Comparison of ENCODE assay signal across 8 mouse cellular contexts in the genomic region with DNA sequence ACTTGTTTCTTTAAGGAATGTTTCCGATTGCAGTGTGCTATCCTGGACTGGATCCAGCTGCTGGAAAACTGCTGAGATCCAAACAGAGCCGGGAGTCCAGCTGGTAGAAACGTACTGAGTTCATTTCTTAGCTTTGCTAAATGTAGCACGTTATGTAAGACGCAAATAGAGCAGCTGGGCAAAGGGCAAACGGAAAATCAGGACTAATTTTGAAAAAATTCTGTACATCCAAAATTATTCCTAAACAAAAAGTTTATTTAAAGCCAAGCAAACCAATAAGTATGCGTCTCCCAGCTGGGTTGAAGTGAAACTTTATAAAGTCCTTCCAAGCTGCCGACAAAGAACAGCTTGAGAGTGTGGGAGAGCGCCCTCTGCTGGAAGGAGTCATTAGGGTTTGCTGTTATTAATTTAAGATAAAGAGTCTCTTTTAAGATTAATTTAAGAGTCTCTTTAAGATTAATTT. TPM values are rescaled to one million over a fixed set of nuclear protein-coding genes. Genes with fewer than 3 reads are reported as not detected.
A peak's percentile ranks its signal among the peaks of the same experiment; 100 is the strongest.
DNase-seq lines count a peak whose midpoint lies in the region; ATAC-seq and TF ChIP-seq lines count a peak whose summit lies in the region.

No protein-coding gene starts in this region.

- H3K4me3 ChIP-seq in intestine, embryonic 16.5 days (ENCODE audit: low read length) = peak overlapping the region; percentile 17
- H3K4me3 ChIP-seq in spleen, adult 2 months (ENCODE audit: extremely low read depth, insufficient read depth, insufficient read length) = no peak overlapping the region

- no peaks in the 10 kb centered on the region for H3K27me3 ChIP-seq in intestine, embryonic 16.5 days (replicated peaks; ENCODE audit: control insufficient read depth, insufficient read depth, low read length)
- H3K27me3 ChIP-seq in spleen, adult 2 months (ENCODE audit: control insufficient read depth, insufficient read depth, low read length) = no peaks in the 10 kb centered on the region

- H3K36me3 ChIP-seq in intestine, embryonic 16.5 days (ENCODE audit: control insufficient read depth, insufficient read depth, low read length) = no peaks in the 10 kb centered on the region
- no peaks in the 10 kb centered on the region for H3K36me3 ChIP-seq in spleen, adult 2 months (ENCODE audit: control insufficient read depth, insufficient read depth, low read length)

- no peak for TF ChIP-seq POLR2A in spleen, adult 2 months (IDR thresholded peaks at IDR 0.05; ENCODE audit: low read depth, low read length)

- ATAC-seq in intestine, embryonic 16.5 days = peak; percentile 53; the same call in 1 of the 2 replicates

- no peaks in the 10 kb centered on the region for H3K4me1 ChIP-seq in intestine, embryonic 16.5 days (ENCODE audit: control insufficient read depth, insufficient read depth, low read length)
- H3K4me1 ChIP-seq in spleen, adult 2 months (ENCODE audit: control insufficient read depth, insufficient read depth, insufficient read length) = no peaks in the 10 kb centered on the region

- H3K4me2 ChIP-seq in intestine, embryonic 16.5 days (ENCODE audit: low read depth, low read length) = peak overlapping the region; percentile 35; the same call in 1 of the 2 replicates

- DNase-seq in cerebellum, adult 18-20 months = peak; percentile 66 to 80
- DNase-seq in cerebellum, adult 11-12 months = no peak
- peak; percentile 71 to 84 for DNase-seq in cerebellum, postnatal 25 days
- DNase-seq in gastrocnemius, postnatal 14 days = peak; percentile 79
- peak; percentile 79 for DNase-seq in left cerebral cortex, postnatal 25 days (ENCODE audit: low spot score in 2 of 2)
- peak; percentile 73 for DNase-seq in mesoderm, embryonic 11.5 days (ENCODE audit: low read depth, low spot score)
- peak; percentile 49 to 74 for DNase-seq in spleen, adult 2 months (ENCODE audit: low read depth in 1 of 2, low spot score in 2 of 2)

- peak; percentile 63; the same call in 1 of the 2 replicates for TF ChIP-seq CTCF in spleen, adult 2 months (IDR thresholded peaks at IDR 0.05; ENCODE audit: extremely low read depth, insufficient read depth, insufficient read length, insufficient replicate concordance)

- WGBS in intestine, embryonic 16.5 days = 24% methylated on average over 9 of the region's 9 CpGs
- WGBS in spleen, adult 2 months = 24% methylated on average over 9 of the region's 9 CpGs

- no peak overlapping the region for H3K9ac ChIP-seq in intestine, embryonic 16.5 days (ENCODE audit: low read depth, low read length)

- intact Hi-C loops in gastrocnemius, postnatal 14 days (cut with DNase I; ENCODE audit: low total_unique reads) = no loop called here
- intact Hi-C loops in left cerebral cortex, postnatal 25 days (cut with DNase I) = no loop called here

- H3K9me3 ChIP-seq in intestine, embryonic 16.5 days (ENCODE audit: control insufficient read depth, low read length) = no peaks in the 10 kb centered on the region

- H3K27ac ChIP-seq in intestine, embryonic 16.5 days (ENCODE audit: low read length) = no peak overlapping the region
- H3K27ac ChIP-seq in spleen, adult 2 months (ENCODE audit: insufficient read depth, low read length) = no peak overlapping the region

RNA-seq across cellular contexts. Expression of a gene that starts 30.2 kb away (rescaled TPM):
- 1 to 10 TPM; 4.5 to 5.6 TPM for total RNA-seq in gastrocnemius, postnatal 14 days (2021)
- 7.2 and 8.4 TPM in 2 replicates for polyA plus RNA-seq in intestine, embryonic 16.5 days (2015; fragmentation: Nextera tagmentation; extraction: Ambion mirVana)
- 10 to 100 TPM; 66.5 to 73.7 TPM for total RNA-seq in left cerebral cortex, postnatal 25 days (2021)
- polyA plus RNA-seq in spleen, adult 2 months (2012; rRNA removed) = 2.7 and 3.5 TPM in 2 replicates

Comparison
In these comparisons a context has a peak if more than half of its experiments do, and no peak if none do; other contexts are left out.
1. RNA of a gene that starts 30.2 kb away (total RNA-seq): 66.5 to 73.7 TPM in left cerebral cortex, postnatal 25 days; 4.5 to 5.6 TPM in gastrocnemius, postnatal 14 days; every median in the first group is over 10 times any median in the second.